Mouse (Mus musculus) heart, embryonic 13.5 days (tissue): ENCODE measurements at regions not wholly inside any gene's neighbourhood (a gene's known extent, or its start where the extent isn't known, plus 50 kb on each side); places are given as distances from the start of the nearest gene placed in this dataset.

Source experiments
- ATAC-seq: fragments of 200-750 bp; cut with Nextera tagmentation; 2 replicates; pipeline ENCODE4 v1.8.0; 2017; ENCODE audit warnings: moderate TSS enrichment; ENCODE audit not compliant: insufficient number of reproducible peaks, low FRiP score, low TSS enrichment; ENCODE audit errors: extremely low read depth
- H3K27ac ChIP-seq: fragments of 300-500 bp; sonication (generic); replicated peaks from 2 replicates; pipeline ENCODE4 v1.5.1; 2015; ENCODE audit warnings: moderate library complexity, mild to moderate bottlenecking, inconsistent platforms
- H3K27me3 ChIP-seq: fragments of 300-500 bp; sonication (generic); replicated peaks from 2 replicates; pipeline ENCODE4 v1.6.1; 2015; ENCODE audit warnings: mild to moderate bottlenecking, inconsistent platforms
- H3K36me3 ChIP-seq: fragments of 300-500 bp; sonication (generic); 2 replicates; pipeline ENCODE4 v1.6.1; 2015; ENCODE audit warnings: mild to moderate bottlenecking, inconsistent platforms
- H3K4me1 ChIP-seq: fragments of 300-500 bp; sonication (generic); 2 replicates; pipeline ENCODE4 v1.6.1; 2015; ENCODE audit warnings: inconsistent platforms
- H3K4me2 ChIP-seq: fragments of 300-500 bp; sonication (generic); 2 replicates; pipeline ENCODE4 v1.6.1; 2015; ENCODE audit warnings: inconsistent platforms, mild to moderate bottlenecking, moderate library complexity
- H3K4me3 ChIP-seq: fragments of 300-500 bp; sonication (generic); 2 replicates; pipeline ENCODE4 v1.5.1; 2015; ENCODE audit warnings: moderate library complexity, mild to moderate bottlenecking, inconsistent platforms
- H3K9ac ChIP-seq: fragments of 300-500 bp; sonication (generic); 2 replicates; pipeline ENCODE4 v1.6.1; 2015; ENCODE audit warnings: inconsistent platforms, mild to moderate bottlenecking, moderate library complexity
- H3K9me3 ChIP-seq: fragments of 300-500 bp; sonication (generic); 2 replicates; pipeline ENCODE4 v1.6.1; 2016; ENCODE audit warnings: inconsistent platforms
- WGBS: fragments of 180-500 bp; shearing (Covaris S2); methylation state at CpG from one replicate; pipeline ENCODE4 v1.1.7; 2015; ENCODE audit warnings: mixed read lengths; 5-methylcytosine and 5-hydroxymethylcytosine counted together

DNA sequence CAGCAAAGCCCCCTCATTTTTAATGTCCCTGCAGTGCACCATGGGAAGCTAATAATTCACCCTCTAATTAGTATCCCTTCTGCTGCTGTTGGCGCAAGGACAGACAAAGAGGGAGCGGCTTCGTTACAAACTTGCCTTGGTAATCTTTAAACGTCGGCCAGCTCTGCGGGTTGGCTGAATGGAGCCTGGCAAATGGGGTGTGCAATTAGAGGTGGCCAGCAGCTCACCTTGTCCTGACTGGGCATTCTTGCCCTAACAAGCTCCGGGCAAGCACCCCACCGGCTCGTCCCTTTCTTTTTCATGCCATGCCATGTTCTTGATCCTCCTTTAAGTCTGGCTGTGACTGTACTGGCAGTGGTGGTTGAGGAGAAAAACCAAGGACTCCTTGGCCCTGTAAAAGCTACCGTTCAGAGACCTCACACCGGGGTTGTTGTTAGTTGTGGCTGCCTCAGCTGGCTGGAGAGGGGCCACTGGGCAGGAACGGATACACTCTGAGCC lies 179.2 kb upstream of the N4bp1 start:
- Histone ChIP-seq H3K27ac (no peak overlapping the region), H3K36me3 (no peaks in the 10 kb centered on the region), H3K9ac (no peak overlapping the region), H3K4me3 (no peak overlapping the region), H3K4me1 (peaks cover 3% of the 10 kb centered on the region; the same call in 1 of the 2 replicates), H3K9me3 (peaks cover 6% of the 10 kb centered on the region; the same call in 1 of the 2 replicates), H3K4me2 (no peak overlapping the region), H3K27me3 (no peaks in the 10 kb centered on the region)
- WGBS = 82% methylated on average over 12 of the region's 12 CpGs
- no peak for ATAC-seq

DNA sequence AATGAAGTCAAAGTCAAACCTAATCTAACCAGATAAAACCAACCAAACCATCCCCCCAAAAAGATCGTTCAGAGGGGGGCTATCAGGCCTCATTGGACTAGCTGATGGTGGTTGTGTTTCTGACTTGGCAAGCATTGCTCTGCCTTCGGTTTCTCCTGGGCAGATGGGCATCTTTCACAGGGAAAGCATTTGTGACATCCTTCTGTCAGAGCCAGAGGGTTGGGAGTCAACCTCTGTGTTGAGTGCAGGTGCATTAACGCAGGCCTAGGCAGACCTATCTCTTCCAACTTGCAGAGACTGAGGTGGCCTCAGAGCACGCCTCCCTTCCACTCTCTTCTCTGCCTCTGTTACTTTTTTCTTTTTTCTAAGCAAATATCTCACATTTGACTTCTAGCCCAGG lies 178.5 kb upstream of the N4bp1 start:
- WGBS = 78% methylated on average over 4 of the region's 4 CpGs
- no peak for ATAC-seq
- H3K27ac ChIP-seq = no peak overlapping the region
- no peaks in the 10 kb centered on the region for H3K36me3 ChIP-seq
- H3K4me1 ChIP-seq = peaks cover 3% of the 10 kb centered on the region; the same call in 1 of the 2 replicates
- H3K4me2 ChIP-seq = no peak overlapping the region
- H3K9me3 ChIP-seq = peaks cover 6% of the 10 kb centered on the region; the same call in 1 of the 2 replicates
- H3K9ac ChIP-seq = no peak overlapping the region
- no peaks in the 10 kb centered on the region for H3K27me3 ChIP-seq
- no peak overlapping the region for H3K4me3 ChIP-seq

DNA sequence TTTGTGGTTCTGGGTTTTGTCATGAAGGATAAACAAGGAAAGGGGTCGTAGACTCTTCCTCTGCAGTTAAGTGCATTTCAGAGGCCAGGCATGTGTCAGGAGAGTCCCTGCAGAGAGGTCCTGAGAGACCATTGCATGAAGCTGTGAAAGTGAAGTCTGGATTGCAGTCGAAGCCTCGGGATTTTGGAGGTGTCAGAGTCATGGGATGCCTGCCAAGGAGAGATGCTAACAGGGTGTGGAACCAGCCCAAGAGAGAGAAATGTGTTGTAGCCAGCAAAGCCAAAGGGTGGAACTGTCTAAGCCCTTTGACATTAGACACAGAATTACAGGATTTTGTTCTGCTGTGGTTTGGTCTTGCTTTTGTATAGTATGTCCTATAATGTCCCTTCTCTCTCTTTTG lies 164.7 kb upstream of the N4bp1 start:
- no peaks in the 10 kb centered on the region for H3K36me3 ChIP-seq
- H3K9ac ChIP-seq = no peak overlapping the region
- no peak for ATAC-seq
- H3K4me2 ChIP-seq = no peak overlapping the region
- H3K27ac ChIP-seq = no peak overlapping the region
- peaks cover 4% of the 10 kb centered on the region; the same call in 1 of the 2 replicates for H3K9me3 ChIP-seq
- H3K27me3 ChIP-seq = no peaks in the 10 kb centered on the region
- 7% methylated on average over 3 of the region's 3 CpGs for WGBS
- no peaks in the 10 kb centered on the region for H3K4me1 ChIP-seq
- no peak overlapping the region for H3K4me3 ChIP-seq

DNA sequence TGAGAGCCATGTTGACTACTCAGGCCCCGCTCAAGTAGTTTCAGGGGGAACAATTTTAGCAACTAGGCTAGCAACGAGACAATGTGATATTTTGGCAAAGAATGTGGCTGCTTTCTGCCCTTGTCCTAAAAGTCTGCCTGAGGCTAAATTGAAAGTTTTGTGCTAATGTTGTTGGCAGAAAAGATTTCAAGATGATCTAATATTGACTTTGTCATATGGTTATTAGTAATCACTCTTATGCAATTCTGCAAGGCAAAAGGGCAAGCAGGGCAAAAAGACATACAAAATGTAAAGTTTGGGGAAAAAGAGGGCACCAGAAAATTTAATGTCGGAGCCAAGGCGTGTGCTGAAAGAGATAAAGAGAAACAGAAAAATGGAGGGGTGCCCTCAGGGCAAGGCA lies 164.1 kb upstream of the N4bp1 start:
- Histone ChIP-seq H3K4me2 (no peak overlapping the region), H3K9me3 (peaks cover 4% of the 10 kb centered on the region; the same call in 1 of the 2 replicates)
- 76% methylated on average over 4 of the region's 4 CpGs for WGBS

DNA sequence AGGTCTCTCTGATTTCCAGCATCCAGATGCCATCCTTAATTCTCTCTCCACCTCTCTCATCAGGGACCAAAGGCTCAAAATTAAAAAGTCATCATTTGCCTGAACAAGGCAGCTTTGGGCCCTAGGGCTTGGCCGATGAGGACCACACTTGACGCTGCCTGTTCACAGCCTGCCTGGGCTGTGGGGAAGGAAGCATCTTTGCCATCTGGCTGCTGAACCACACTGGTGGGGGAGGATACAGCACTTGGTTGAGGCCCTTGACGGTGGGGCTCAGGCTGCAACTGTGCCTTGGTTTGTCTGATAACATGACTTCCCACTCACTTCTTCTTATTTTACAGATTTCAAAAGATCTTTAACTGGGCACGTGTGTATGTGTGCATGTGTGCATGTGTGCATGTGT lies 161.5 kb upstream of the N4bp1 start:
- WGBS = 74% methylated on average over 4 of the region's 4 CpGs
- no peak for ATAC-seq
- H3K4me2 ChIP-seq = no peak overlapping the region

More for the DNA sequence above, 164.1 kb upstream of the N4bp1 start:
- H3K27me3 ChIP-seq = no peaks in the 10 kb centered on the region
- ATAC-seq = no peak
- no peak overlapping the region for H3K27ac ChIP-seq
- H3K4me3 ChIP-seq = no peak overlapping the region
- no peaks in the 10 kb centered on the region for H3K4me1 ChIP-seq
- no peaks in the 10 kb centered on the region for H3K36me3 ChIP-seq
- no peak overlapping the region for H3K9ac ChIP-seq

DNA sequence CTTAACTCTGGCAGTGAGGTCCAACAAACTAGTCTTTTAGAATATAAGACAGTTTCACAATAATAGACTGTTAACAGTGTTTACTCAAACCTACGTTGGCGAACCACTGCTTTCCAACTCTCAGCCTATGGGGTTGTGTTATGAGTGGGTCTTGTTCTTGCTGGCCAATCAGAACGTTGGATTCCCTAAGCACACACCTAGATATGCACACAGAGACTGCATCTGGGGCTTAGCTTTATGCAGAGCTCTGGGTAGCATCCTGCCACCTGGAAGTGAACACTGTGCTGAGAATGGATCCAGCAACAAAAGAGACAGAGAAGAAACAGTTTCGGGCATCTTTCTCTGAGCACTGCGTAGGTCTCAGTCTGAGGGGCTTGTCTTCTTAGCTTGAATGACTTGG lies 158.0 kb upstream of the N4bp1 start:
- H3K4me1 ChIP-seq = peaks cover 6% of the 10 kb centered on the region
- H3K36me3 ChIP-seq = no peaks in the 10 kb centered on the region
- H3K9ac ChIP-seq = no peak overlapping the region
- H3K4me3 ChIP-seq = no peak overlapping the region
- no peaks in the 10 kb centered on the region for H3K9me3 ChIP-seq
- no peak overlapping the region for H3K4me2 ChIP-seq
- 75% methylated on average over 5 of the region's 5 CpGs for WGBS
- H3K27ac ChIP-seq = no peak overlapping the region
- peaks cover 11% of the 10 kb centered on the region; the same call in 1 of the 2 replicates for H3K27me3 ChIP-seq
- no peak for ATAC-seq

More for the DNA sequence above, 161.5 kb upstream of the N4bp1 start:
- Histone ChIP-seq H3K9ac (no peak overlapping the region), H3K27ac (no peak overlapping the region), H3K36me3 (no peaks in the 10 kb centered on the region), H3K4me1 (no peaks in the 10 kb centered on the region), H3K9me3 (peaks cover 4% of the 10 kb centered on the region; the same call in 1 of the 2 replicates), H3K4me3 (no peak overlapping the region), H3K27me3 (no peaks in the 10 kb centered on the region)

DNA sequence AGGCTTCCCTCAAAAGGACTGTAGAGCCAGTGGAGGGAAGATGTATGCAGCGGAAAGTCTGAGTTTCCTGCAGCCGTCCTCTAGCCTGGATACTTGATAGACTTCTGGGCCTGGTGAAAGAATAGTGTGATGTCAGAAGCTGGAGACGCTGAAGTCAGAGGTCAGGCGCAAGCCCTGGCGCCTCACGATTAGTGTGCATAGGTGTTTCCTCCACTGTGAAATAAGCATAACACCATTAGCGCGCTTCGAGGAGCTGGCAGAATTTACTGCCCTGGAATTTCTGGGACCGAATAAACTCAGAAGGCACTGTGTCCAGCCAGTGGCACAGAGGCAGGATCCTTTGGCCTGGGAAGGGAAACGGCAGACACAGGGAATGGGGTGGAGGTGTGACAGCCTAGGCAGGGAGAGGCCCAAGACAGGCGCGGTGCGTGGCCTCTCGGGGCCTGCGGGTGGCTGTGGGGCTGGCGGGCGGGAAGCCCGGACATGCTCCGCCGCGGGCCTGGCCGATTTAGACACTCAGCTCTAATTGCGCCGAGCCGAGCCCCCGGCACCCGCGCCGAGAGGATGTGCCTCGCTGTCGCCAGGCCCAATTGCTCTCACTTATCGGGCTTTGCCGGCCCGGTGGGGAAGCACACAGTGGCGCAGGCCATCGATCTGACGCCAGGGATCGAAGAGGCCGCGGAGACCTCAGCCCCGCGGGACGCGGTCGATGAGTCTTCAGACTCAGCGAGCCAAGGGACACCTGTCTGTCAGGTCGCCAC lies 152.7 kb upstream of the N4bp1 start:
- Histone ChIP-seq H3K36me3 (no peaks in the 10 kb centered on the region), H3K9ac (peak overlapping the region; percentile 76), H3K4me1 (peaks cover 13% of the 10 kb centered on the region), H3K4me3 (peak overlapping the region; percentile 55), H3K27ac (no peak overlapping the region), H3K4me2 (peak overlapping the region; percentile 89), H3K9me3 (no peaks in the 10 kb centered on the region), H3K27me3 (peaks cover 22% of the 10 kb centered on the region; the same call in 1 of the 2 replicates)
- 4% methylated on average over 45 of the region's 48 CpGs for WGBS
- no peak; the same call in 1 of the 2 replicates for ATAC-seq

DNA sequence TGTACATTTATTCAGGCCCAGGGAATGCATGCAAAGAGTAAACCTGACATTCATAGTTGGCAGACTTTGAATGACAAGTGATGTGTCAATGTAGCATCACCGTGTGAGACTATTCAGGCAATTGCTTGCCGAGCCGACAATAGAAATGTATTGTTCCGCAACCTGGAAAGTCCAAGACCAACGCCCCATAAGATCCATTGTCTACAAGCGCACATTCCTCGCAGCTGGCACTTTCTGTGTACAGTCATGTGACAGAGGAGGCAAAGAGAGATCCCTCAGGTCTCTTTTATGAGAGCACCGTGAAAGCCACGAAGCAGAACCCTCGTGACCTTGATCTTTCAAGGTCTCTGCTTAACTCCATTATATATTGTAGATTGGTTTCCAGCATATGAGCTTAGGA lies 150.9 kb upstream of the N4bp1 start:
- ATAC-seq = no peak
- H3K27ac ChIP-seq = no peak overlapping the region
- no peak overlapping the region for H3K9ac ChIP-seq
- peaks cover 13% of the 10 kb centered on the region for H3K4me1 ChIP-seq
- no peaks in the 10 kb centered on the region for H3K36me3 ChIP-seq
- no peaks in the 10 kb centered on the region for H3K9me3 ChIP-seq
- H3K4me2 ChIP-seq = no peak overlapping the region
- WGBS = 85% methylated on average over 10 of the region's 10 CpGs
- peaks cover 22% of the 10 kb centered on the region; the same call in 1 of the 2 replicates for H3K27me3 ChIP-seq
- H3K4me3 ChIP-seq = no peak overlapping the region

DNA sequence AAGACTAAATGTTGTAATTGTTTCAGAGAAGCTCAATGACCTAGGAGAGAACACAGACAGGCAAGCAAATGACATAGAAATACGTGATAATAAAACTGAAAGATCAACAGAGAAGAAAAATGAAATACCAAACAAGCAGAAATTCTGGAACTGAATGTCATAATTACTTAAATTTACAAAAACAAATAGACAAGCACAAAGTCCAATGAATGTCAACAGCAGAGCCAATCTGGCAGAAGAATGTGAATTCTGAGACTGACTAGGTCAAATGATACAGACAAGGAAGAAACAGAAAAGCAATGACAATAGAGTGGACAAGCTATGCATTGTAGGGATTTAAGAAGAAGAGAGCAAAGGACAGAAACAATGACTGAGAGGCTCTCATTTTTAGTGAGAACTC lies 143.1 kb upstream of the N4bp1 start:
- H3K36me3 ChIP-seq = no peaks in the 10 kb centered on the region
- peaks cover 8% of the 10 kb centered on the region for H3K4me1 ChIP-seq
- H3K4me3 ChIP-seq = no peak overlapping the region
- ATAC-seq = no peak
- H3K27me3 ChIP-seq = no peaks in the 10 kb centered on the region
- H3K4me2 ChIP-seq = no peak overlapping the region
- no peak overlapping the region for H3K27ac ChIP-seq
- H3K9ac ChIP-seq = no peak overlapping the region
- 71% methylated on average over 1 of the region's 1 CpGs for WGBS
- H3K9me3 ChIP-seq = no peaks in the 10 kb centered on the region

DNA sequence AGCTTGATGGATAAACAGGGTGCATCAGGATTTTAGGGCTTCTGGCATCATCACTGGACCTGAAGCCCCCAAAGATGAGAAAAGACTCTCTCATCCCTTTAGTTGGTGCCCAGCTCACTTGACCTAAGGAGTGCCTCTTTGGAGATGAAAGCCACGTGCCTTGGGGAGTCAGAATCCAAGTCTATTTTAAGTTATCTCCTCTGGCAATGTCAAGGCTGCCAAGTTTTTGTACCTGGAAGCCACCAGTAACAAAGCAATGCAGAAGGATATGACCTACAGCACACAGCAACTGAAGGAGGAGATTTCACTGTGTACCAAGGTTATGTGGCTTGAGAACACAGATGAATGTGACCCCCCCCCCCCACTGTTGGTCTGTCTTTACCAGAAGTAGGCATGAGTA lies 140.9 kb upstream of the N4bp1 start:
- ATAC-seq = no peak
- H3K36me3 ChIP-seq = no peaks in the 10 kb centered on the region
- H3K9me3 ChIP-seq = 0 out of 2 replicates have a peak, but pooled peaks cover under 1% of the 10 kb centered on the region
- peaks cover 8% of the 10 kb centered on the region for H3K4me1 ChIP-seq
- H3K27ac ChIP-seq = no peak overlapping the region
- no peak overlapping the region for H3K9ac ChIP-seq
- no peaks in the 10 kb centered on the region for H3K27me3 ChIP-seq
- WGBS = 42% methylated on average over 1 of the region's 1 CpGs
- H3K4me3 ChIP-seq = no peak overlapping the region
- no peak overlapping the region for H3K4me2 ChIP-seq

DNA sequence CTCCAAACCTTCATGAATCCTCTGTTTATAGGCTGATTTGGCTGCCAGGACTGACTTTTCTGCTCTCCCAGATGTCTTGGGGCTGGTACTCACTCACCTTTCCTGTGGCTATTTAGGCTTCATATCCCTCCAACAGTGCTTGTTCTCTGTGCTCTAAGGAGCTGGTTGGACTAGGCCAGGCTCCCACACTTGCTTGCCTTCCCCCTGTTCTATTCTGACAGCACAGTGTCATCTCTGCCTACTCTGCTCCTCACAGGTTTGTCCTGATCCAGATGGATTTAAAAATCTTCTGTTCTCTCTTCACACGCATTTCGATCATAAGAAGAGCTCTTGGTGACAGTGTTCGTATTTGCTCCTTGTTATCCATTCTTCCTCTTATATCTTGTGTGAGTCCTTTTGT lies 134.7 kb upstream of the N4bp1 start:
- ATAC-seq = no peak
- Histone ChIP-seq H3K4me1 (no peaks in the 10 kb centered on the region), H3K27ac (no peak overlapping the region), H3K4me2 (no peak overlapping the region), H3K9ac (no peak overlapping the region), H3K9me3 (0 out of 2 replicates have a peak, but pooled peaks cover 4% of the 10 kb centered on the region), H3K36me3 (no peaks in the 10 kb centered on the region), H3K4me3 (no peak overlapping the region), H3K27me3 (no peaks in the 10 kb centered on the region)
- 83% methylated on average over 3 of the region's 3 CpGs for WGBS

DNA sequence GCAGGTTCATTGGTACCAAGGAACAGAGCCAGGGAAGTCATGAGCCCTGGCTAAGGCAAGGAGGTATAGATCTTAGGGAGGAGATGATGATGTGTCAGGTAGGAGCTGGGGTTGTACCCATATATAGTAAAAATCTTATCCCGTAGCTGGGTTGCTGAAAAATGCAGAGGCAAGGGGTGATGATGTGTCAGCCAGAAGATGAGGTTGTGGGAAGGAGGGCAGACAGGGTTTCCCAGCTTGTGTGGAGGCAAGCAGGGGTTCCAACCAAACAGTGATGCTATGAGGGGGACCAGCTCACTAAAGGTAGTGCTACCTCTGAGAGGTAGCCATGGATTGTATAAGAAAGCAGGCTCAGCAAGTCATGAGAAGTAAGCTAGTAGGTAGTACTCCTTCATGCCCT lies 90.5 kb upstream of the N4bp1 start:
- no peak overlapping the region for H3K4me2 ChIP-seq
- no peak for ATAC-seq
- no peak overlapping the region for H3K9ac ChIP-seq
- no peaks in the 10 kb centered on the region for H3K36me3 ChIP-seq
- WGBS = 58% methylated on average over 1 of the region's 1 CpGs
- H3K27ac ChIP-seq = no peak overlapping the region
- no peaks in the 10 kb centered on the region for H3K27me3 ChIP-seq
- H3K9me3 ChIP-seq = no peaks in the 10 kb centered on the region
- no peaks in the 10 kb centered on the region for H3K4me1 ChIP-seq
- no peak overlapping the region for H3K4me3 ChIP-seq
